Mouse (Mus musculus) spleen, embryonic (tissue): ENCODE measurements around the gene Rnf220.

Source experiments
- CTCF ChIA-PET: fragments of 350-600 bp; sonication (Branson Sonifier 250); formaldehyde crosslinking; loops from one replicate; lab custom pipeline; 2022; lab: Charles Lee

The Rnf220 gene

DNA sequence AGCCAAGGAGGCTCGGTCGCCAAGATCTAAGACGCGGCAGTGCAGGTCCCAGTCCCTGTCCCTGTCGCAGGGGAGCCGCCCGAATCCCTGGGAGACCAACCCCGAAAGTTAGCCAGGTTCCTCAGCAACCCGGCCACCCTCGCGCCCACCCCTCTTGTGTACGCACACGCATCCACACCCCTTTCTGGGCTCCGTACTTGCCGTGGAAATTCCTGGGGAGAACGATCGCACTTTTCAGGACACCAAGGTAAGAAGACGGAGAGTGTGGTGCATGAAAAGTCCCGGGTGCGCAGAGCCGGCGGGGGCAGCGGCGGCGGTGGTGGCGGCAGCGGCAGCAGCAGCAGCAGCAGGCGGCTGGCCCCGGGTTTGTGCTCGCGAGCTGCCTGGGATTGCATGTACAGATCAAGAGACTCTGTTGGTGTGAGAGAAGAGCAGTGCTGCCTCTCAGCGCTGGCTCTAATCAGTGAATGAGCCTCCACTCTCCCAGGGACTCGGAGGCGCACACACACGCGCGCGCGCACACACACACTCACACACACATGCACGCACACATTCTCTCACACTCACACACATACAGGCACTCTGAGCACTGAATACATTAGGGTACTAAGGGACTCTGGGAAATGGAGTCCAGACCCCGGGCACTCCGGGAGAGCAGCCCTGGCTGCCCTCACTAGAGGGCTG is at the start of gene Rnf220:
Gene Rnf220 (minus strand): TSS at position 571 of the 684 bp plus-strand sequence.
- CTCF ChIA-PET, result no interaction called here

DNA sequence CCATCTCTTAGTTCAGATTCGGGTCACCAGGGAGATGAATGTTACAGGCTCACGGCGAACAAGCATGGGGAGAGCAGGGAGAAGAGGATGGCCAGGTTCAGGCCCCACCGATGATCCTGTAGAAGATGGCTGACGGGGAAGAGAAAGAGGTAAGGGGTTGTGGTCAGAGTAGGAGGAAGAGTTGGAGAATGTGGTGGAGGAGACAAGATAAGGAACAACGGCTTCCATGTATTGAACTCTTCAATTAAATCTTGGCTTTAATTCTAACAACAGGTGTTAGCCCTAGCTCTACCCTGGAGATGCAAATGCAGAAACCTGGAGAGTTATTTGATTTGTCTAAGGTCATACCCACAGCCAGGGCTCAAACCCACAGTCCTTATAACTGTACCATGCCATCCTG is 49.8 kb upstream of the Rnf220 start:
- CTCF ChIA-PET, result no interaction called here

DNA sequence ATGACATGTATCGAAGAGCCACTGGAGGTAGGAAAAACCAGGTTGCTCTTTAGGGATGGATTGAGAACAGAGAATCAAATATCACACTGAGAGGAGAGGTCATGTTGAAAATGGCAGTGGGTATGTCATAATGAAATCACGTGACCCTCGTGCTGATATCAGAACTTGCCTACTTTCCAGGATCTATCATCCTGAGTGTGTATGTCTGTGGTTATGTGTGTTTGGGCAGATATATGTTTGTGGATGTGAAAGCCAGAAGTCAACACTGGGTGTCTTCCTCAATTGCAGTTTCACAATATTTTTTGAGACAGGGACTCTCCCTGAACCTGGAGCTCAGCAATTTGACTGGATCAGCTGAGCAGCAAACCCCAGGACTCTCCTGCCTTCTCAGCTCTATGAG is 48.6 kb upstream of the Rnf220 start:
- CTCF ChIA-PET, result no interaction called here

DNA sequence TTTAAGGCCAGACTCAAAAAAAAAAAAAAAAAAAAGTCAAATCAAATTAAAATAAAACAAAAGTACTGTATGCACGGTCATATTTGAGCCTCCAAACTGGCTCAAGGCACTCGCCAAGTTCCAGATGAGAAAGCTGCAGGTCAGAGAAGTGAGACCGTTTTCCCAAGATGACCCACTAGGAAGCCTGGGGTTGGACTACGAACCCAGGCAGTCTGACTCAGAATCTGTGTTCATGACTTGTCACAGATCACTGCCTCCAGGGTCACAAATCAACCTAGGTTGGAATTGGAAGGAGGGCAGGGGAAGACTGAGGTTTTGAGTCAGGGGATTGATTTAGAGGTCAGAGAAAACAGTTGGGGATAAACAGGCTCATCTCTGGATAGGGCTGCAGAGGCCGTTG is 43.7 kb upstream of the Rnf220 start:
- CTCF ChIA-PET, result no interaction called here

DNA sequence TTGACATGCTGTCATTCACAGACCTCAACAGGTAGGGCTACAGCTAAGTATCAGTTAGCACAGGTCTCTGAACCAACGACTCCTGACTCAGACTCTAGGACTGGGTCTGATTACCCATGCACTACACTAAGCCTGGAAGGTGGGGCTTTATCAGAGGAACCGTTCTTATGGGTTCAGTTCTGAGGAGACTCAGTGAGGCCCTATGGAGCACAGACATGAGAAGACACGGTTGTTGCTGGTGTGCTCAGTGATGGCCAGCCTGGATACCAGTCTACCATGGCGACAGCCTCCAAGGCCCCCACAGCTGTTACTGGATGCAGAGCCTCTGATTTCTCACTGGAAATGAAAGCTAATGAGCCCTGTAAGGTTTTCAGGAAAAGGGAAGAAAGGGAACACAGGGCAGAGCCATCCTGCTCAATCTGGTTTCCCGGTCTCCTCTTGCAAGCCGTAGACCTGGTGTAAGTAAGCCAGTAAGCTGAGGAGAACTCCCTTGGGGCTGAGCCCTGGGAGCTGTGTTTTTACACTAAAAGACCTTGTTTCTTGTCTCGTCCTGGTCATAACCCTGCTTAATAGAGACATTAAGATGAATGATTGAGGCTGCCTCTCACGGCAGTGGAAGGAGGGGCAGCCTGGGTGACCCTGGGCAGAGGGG is 42.6 kb upstream of the Rnf220 start:
- CTCF ChIA-PET, result no interaction called here

DNA sequence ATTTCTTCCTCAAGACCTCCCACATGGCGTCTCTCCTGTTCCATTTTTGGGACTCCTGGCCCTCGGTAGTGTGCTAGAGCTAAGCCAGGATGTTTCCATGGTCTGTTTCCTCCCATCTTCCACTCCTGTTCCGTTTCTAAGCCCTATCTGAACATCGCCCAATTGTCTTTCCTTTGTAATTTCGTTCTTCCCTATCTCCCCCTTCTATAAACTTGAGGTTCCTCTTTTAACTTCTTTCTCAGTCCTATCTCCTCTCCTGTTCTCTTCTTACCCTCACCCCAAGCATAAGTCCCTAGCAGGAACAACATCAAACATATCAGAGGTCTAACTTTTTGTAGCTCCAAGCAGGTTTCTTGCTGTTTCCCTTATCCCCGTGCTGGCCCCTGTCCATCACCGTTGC is 40.1 kb upstream of the Rnf220 start:
- CTCF ChIA-PET, result no interaction called here

DNA sequence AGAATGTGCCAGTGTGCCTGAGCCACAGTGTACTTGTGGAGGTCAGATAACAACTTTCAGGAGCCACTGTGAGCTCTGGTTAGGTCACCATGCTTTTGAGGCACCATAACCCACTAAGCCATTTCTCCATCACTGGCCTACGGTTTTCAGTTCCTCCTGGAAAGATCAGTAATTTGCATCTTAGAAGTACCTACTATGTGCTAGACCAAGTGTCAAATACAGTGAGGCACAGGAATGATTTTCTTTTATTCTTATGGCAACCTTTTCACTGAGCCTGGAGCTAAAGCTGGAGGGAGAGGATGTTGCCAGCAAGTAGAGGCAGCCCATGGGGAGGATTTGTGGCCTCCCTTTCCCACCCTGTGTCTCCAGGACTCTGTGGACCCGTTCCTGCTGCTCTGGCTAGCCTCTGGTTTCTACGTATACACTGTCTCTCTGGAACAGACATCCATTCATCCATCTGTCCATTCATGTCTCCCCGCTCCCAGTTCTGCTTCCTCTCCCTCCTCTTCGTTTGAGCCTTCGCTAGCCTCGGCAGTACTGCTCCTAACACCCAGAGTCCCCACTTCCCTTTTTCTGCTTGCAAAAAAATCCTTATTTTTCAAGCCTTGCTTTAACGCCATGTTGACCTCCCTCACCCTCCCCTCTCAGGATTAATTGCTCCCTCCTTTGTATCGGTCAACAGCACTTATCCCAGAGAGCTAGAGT is 38.8 kb upstream of the Rnf220 start:
- CTCF ChIA-PET, result no interaction called here

DNA sequence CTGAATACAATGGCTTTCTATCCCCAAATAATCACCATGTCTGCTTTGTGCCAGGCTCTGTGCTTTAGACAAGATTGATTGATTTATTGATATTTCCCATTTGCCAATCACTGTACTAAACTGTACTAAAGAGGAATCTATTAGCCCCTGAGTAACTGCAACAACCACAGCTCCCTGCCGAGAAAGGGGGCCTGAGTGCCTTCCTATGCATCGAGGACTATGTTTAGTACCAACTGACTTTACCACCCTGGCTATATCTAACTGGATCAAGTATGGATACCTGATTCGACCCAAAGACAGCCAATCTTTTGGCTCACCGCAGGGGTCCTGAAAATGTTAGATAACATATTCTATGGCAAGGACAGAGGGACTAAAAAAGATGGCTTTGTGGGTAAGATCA is 33.0 kb upstream of the Rnf220 start:
- CTCF ChIA-PET, result no interaction called here

DNA sequence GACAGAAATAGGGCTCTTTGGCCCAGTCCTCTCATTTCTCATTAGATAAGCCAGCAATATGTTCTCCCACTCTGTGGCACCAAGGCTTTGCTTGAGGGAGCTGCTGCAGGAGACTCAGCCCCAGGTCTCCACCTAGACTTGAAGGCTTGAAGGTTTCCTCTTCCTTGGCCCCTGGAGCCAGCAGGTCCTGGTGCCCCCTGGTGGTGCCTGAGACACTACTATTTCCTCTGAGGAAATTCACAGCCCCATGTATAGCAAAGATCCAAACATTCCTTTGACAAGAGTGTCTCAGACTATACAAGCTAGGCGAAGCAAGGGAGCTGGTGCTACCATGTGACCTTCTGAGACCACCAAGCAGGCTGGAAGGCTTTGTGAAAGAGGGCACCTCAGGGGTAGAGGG is 31.1 kb upstream of the Rnf220 start:
- CTCF ChIA-PET, result no interaction called here

DNA sequence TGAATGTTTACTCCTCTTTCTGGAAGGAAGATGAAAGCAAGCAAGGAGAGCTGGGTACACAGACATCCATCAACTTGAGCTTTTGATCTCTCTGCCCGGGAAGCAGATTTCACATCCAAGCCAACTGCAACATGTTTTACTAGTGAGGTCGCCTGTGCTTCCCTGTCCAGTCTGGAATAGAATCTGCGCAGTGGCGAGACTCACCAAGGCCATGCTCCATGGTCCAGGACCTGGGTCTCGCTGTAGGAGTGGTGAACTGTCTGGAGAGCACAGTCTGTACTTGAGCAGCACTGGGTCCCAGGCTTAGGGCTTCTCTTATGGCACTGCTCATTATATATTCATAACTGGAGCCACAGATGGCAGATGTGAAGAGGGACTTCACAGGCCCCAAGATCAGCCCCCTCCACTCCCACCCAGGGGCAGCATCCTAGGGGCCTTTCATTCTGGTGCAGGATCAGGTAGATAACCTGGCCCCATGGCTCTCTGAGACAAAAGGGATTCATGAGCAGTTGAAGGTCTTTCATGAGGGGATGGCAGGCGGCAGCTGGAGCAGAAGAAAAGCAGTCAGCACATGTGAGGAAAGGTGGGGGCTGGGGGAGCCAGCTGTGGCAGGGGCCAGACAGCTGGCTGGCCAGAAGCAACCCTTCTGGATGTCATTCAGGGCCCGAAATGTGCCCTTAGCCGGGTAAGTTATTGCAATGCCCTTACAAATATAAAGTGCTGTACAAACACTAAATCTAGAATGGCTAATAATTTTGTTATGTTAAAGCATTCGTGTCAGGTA is 30.5 kb upstream of the Rnf220 start:
- CTCF ChIA-PET, result no interaction called here

DNA sequence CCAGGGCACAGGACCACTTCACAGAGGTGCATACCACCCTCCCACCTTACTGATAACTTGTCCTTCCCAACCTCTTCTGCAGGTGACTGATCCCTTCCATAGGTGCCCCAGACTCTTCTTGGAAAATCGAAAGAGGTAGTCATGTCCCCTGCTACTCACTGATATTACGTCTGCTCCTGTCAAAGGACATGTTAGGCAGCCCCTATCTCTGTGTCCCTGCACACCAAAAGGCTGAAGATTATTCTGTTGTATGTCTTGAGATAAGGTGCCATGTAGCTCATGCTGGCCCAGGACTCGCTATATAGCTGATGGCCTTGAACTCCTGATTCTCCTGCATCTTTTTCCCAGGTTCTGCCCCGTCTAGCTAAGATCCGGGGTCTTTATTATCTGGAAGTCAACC is 29.1 kb upstream of the Rnf220 start:
- CTCF ChIA-PET, result no interaction called here

DNA sequence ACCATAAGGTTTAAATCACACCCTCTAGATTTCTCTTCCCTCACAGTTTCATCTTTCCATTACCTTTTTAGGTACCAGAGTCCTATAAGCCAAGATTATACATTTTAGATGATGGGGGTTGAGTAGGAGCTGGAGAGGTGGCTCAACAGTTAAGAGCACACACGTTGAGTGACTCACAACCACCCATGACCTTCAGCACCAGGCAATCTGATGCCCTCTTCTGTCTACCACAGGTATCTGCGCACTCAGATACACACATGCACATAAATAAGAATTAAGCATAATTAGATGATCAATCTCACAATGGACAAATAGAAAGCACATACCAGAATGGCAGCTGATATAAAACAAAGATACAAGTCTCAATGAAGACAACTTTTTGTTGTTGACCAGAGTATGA is 24.5 kb upstream of the Rnf220 start:
- CTCF ChIA-PET, result no interaction called here

DNA sequence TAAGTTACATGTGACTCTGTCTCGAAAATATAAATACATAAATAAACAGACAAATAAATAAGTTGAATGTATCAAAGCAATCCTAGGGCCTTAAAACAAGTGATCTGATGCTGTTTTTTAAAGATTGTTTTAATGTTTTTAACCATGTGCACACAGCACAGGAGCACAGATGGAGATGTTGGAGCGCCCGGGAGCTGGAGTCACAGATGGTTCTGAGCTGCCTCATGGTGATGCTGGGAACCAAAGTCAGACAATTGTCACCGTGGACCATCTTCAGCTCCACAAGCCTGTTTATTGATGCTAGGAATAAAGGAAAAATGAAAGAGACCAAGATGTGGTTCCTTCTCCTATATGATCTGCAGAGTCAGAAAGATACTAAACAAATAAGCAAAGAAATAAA is 21.4 kb upstream of the Rnf220 start:
- CTCF ChIA-PET, result no interaction called here

DNA sequence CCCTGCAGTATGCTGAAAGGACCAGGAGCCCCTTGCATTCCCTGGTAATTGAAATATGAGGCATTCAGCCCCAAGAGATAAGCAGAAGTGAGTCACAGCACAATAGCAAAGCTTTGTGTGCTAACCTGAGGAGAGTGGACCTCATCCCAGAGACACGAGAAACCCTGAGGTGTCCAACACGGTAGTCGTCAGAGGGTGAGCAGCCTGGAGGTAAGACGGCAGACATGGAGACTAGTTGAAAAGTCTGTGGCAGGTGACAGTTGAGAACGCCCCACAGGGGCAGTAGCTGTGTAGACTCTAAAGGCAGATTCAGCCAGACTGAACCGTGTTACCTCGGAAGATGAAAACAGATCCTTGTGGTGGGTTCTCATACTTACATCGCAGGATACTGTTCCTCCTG is 2.2 kb upstream of the Rnf220 start:
- CTCF ChIA-PET, result no interaction called here

DNA sequence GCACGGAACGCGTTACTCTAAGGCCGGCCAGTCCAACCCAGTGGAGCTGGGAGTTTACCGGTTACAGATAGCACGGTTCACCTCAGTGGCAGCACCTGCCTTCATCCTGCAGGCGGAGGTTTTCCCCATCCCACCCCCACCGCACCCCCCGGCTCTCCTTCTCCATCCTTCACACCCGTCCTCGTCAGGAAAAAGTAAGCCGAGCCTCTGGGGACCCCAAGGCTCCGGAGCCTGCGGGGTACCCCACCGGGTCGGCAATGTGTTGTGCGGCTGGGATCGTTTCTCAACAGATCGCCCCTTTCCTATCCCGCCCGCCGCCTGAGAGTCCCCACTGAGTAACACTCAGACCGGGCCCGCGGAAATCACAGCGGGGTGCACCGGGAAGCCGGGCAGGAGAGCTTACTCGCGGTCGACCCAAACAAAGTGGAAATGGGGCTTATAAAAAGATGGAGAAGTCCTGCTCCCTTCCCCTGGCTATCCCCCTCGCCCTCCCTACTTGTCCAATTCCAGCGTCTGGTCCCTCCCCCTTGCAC is 917 bp downstream of the Rnf220 start:
- CTCF ChIA-PET, result interaction anchor here (0.7 to 1.5 kb wide), 3 partner anchors 11 to 380 kb away, joined by 5 to 10 read pairs (median 5); no protein-coding TSS in a partner anchor

DNA sequence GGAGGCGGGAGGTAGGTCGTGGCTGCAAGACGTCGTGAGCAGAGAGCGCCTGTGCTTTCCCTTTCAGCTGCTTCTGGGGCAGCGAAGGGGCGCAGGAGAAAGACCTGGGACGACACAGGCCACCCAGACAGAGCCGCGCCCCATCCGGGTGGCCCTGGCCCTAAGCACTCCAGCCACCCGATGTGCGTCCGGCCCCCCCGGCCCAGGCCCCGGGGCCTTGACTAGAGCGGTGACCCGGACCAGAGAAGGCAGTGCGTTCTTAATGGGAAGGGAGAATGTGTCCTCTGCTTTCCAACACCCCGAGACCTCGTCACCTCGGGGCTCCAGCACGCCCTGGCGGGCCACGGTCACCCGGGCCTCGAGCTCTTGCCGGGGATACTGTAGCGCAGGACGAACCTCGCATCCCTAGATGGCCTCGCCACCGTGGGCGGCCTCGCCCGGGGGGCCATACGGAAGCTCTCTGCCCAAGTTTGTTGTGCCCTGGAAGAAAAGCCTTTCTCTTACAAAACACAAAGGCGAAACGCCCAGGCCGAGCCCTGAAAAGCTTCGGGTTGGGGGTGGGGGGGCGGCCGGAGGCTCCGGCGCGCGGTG is 1.8 kb downstream of the Rnf220 start:
- CTCF ChIA-PET, result interaction anchor here (1.5 kb wide), 1 partner anchor 16 kb away, joined by 5 read pairs; no protein-coding TSS in a partner anchor

DNA sequence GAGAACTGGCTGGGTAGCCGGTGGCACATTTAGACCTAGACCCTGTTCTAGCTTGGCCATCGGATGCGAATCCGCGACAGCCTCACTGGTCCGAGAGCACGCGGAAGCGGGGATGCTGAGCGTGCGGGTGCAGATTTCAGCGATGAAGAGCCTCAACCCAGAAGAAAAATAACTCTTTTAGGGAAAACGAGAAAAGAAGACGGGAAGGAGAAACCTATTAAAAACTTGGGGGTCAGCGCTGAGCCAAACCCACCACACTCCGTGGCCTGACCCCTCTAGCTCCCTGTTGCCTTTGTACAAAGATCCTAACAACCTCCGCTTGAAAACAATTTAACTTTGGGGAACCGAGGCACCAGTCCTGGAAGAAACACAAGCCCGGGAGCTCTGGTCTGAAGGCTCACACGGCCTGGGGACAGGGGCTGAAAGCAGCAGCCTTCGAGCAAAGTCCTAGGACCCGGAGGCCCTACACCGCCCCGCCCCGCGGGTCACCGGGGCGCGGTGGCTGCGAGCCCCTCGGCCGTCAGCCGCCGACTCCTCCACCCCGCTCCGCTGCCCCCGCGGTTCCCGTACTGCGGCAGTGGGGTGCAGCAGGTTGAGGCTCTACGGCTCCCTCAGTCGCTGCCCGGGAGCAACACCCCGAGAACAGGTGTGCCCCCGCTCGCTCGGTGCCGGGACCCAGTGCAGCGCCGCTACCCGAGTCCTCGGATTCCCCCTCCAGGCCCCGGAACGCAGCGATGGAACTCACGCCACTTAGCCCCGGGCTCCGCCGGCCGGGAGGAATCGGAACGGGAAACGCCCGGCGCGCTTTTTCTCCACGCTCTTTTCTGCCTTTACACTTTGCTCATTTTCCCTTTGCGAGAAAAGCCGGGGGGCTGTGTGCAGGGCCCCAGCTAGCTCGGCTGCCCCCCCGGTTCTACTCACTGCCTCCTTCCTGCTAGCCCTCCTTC is 2.7 kb downstream of the Rnf220 start:
- CTCF ChIA-PET, result no interaction called here

DNA sequence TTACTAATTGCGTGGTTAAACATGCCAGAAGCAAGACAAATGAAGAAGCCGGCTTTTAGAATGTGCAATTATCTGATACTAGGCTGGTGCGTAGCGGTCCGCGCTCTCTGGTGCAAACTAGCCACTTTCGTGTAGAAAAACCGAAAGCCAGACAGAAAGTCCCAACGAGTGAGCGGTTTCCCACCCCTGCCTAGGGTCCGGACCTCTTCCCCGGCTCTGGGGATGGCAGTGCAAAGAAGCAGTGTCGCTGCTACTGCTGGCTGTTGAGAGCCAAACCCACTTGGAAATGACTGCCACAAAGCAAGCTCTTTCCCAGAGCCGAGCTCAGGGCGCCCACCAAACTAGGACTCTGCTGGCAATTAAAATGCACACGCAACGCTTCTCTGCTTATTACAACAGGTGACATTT is 3.7 kb downstream of the Rnf220 start:
- CTCF ChIA-PET, result no interaction called here

DNA sequence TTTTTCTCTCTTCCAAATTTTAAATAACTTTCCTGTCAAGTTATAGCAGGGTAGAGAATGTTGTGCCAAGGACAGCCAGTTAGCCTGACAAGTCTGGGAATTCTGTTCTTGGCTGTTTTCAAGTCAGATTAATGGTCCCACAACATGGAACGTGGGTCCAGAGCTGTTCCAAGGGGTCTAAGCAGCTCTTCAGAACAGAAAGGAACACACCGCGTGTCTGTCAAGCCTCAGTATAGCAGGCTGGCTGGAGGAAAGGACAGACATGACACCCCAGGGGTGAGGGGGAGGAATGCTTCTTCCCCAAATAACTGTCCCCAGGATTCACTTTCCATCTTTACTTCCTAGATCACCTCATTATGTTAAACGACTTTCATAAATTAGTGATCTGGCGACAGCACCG is 5.0 kb downstream of the Rnf220 start:
- CTCF ChIA-PET, result no interaction called here

DNA sequence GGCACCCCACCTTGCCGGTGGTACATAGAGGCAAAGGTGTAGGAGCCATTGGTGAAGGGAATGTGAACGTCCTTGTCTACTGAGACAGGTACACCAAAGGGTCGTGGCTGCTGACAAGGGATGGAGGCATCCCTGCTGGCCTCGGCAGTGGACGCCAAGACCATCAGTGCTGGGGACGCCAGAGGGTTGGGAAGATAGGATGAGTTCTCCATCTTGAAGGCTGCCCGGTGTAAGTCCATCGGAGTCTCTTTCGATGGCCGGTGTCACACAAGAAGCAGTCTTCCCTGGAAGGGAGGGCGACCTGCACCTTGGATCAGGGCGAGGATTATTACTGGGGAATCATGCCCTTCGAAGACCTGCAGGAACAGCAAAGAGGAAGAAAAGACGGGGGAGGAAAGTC is 6.9 kb downstream of the Rnf220 start:
- CTCF ChIA-PET, result no interaction called here
